Mouse (Mus musculus) neural tube, embryonic 12.5 days (tissue): ENCODE results near the gene Nbl1. TPM values are rescaled to one million over a fixed set of nuclear protein-coding genes. Genes with fewer than 3 reads are reported as not detected.
A peak's percentile ranks its signal among the peaks of the same experiment; 100 is the strongest.

Experiments used
- ATAC-seq: fragments of 200-750 bp; cut with Nextera tagmentation; 2 replicates; pipeline ENCODE4 v1.8.0; 2017; ENCODE audit warnings: low read depth, mild to moderate bottlenecking, moderate TSS enrichment, moderate library complexity; ENCODE audit not compliant: low FRiP score
- H3K27ac ChIP-seq: fragments of 300-500 bp; sonication (generic); 2 replicates; pipeline ENCODE4 v1.5.1; 2016
- H3K27me3 ChIP-seq: fragments of 300-500 bp; sonication (generic); replicated peaks from 2 replicates; pipeline ENCODE4 v1.6.1; 2016; ENCODE audit warnings: mild to moderate bottlenecking
- H3K36me3 ChIP-seq: fragments of 300-500 bp; sonication (generic); 2 replicates; pipeline ENCODE4 v1.6.1; 2016; ENCODE audit warnings: mild to moderate bottlenecking
- H3K4me1 ChIP-seq: fragments of 300-500 bp; sonication (generic); 2 replicates; pipeline ENCODE4 v1.6.1; 2016
- H3K4me2 ChIP-seq: fragments of 300-500 bp; sonication (generic); replicated peaks from 2 replicates; pipeline ENCODE4 v1.6.1; 2016; ENCODE audit warnings: mild to moderate bottlenecking
- H3K4me3 ChIP-seq: fragments of 300-500 bp; sonication (generic); 2 replicates; pipeline ENCODE4 v1.5.1; 2016
- H3K9ac ChIP-seq: fragments of 300-500 bp; sonication (generic); 2 replicates; pipeline ENCODE4 v1.6.1; 2016; ENCODE audit warnings: mild to moderate bottlenecking
- H3K9me3 ChIP-seq: fragments of 300-500 bp; sonication (generic); 2 replicates; pipeline ENCODE4 v1.6.1; 2016; ENCODE audit warnings: mild to moderate bottlenecking
- WGBS: fragments of 180-500 bp; shearing (Covaris S2); methylation state at CpG from one replicate; pipeline ENCODE4 v1.1.7; 2016; 5-methylcytosine and 5-hydroxymethylcytosine counted together
- polyA plus RNA-seq: library from polyadenylated mRNA; unstranded; fragments of >200 nt; fragmentation: Nextera tagmentation; extraction: Ambion mirVana; gene quantifications from 2 replicates; pipeline ENCODE4 v1.2.1, GENCODE M21; 2016

The Nbl1 gene
- polyA plus RNA-seq, 1 experiment from 2014 or later, result 45.2 TPM

DNA sequence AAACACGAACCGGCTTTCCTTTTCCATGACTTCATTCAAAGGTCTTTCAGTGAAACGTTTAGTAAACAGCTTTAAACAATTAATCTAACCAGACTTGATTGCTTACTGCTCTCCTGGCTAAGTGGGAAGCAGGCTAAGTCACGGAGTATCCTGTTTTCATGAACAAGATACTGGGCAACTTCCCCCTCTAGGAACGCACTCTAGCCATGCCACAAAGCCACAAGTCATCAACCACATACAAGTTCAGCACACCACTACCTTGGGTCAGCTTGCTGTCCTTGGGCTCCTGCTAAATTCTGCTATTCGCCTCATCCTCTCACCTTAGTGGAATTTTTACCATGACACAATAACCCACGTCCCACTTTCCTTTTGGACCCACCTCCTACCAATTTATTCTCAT lies 28.2 kb upstream of the Nbl1 start:
- no peak overlapping the region for H3K4me3 ChIP-seq
- no peak overlapping the region for H3K27ac ChIP-seq
- no peaks in the 10 kb centered on the region for H3K27me3 ChIP-seq
- no peak for ATAC-seq
- WGBS, result 83% methylated on average over 7 of the region's 7 CpGs
- H3K4me1 ChIP-seq, result no peaks in the 10 kb centered on the region
- H3K4me2 ChIP-seq, result no peak overlapping the region
- no peaks in the 10 kb centered on the region for H3K9me3 ChIP-seq
- H3K9ac ChIP-seq, result no peak overlapping the region
- H3K36me3 ChIP-seq, result no peaks in the 10 kb centered on the region

DNA sequence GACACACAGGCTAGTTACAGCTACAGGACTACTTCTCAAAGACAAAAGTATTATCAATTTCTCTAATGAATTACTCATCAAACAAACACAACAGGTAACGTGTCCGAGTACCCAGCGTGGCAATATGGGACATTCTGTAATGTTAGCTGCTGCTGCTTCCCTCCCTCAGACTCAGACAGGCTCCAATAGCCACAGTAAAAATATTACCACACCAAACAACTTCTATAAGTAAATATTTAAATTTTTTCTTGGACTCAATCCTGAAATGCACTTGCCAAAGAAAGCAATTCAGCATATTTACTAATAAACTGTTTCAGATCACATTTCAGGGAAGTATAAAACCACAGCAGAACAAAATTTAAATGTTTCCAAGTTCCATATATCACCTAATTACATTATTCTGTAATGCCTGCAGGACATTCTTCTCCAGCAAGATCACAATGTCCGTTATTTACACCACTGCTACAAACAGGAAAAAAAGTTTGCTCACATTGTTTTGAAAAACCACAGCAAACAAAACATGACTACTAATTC lies 27.6 kb upstream of the Nbl1 start:
- H3K27ac ChIP-seq, result no peak overlapping the region
- H3K36me3 ChIP-seq, result no peaks in the 10 kb centered on the region

DNA sequence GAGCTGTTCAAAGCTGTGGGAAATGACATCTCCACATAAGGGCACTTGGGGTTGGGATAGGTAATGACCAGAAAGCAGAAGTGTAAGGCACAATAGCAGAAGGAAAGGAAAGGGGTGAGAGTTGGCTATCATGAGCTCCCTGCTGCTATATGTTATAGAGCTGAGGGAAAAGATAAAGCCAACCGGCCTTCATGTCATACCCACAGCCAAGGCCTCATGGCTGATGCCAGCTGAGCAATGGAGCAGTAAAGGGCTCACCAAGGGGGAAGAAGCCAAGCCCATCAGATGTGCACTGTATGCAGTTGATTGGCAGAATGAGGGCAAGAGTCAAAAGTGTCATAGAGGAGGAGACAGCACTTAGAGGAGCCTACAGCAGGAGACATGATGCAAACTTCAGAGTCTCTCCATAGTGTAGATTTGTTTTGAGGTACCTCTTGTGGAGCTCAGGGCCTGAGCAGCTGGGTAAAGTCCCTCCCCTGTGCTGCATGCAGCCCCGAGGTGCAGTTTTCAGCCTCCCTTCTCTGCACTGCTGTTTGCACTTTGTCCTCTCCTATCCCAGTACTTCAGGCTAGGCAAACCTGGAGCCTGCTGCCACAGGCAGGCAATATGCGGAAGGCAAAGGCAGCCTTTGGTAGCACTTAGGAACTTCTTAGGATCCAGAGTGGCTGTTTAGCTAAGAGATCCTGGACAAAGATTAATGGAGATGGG lies 23.7 kb upstream of the Nbl1 start:
- 91% methylated on average over 3 of the region's 3 CpGs for WGBS
- Histone ChIP-seq H3K36me3 (no peaks in the 10 kb centered on the region), H3K9ac (no peak overlapping the region), H3K27me3 (no peaks in the 10 kb centered on the region), H3K9me3 (no peaks in the 10 kb centered on the region), H3K4me1 (peaks cover 9% of the 10 kb centered on the region; the same call in 1 of the 2 replicates), H3K4me2 (no peak overlapping the region), H3K27ac (no peak overlapping the region), H3K4me3 (no peak overlapping the region)
- ATAC-seq, result no peak

More for the DNA sequence above, 27.6 kb upstream of the Nbl1 start:
- H3K27me3 ChIP-seq, result no peaks in the 10 kb centered on the region
- no peaks in the 10 kb centered on the region for H3K4me1 ChIP-seq
- H3K4me3 ChIP-seq, result no peak overlapping the region
- 89% methylated on average over 4 of the region's 4 CpGs for WGBS
- no peak overlapping the region for H3K4me2 ChIP-seq
- no peak for ATAC-seq
- no peak overlapping the region for H3K9ac ChIP-seq
- no peaks in the 10 kb centered on the region for H3K9me3 ChIP-seq

GRCm38 (mm10) chr4:139115721-139116120 lies 22.9 kb upstream of the Nbl1 start:
- no peak for ATAC-seq
- WGBS, result 89% methylated on average over 5 of the region's 5 CpGs
- Histone ChIP-seq H3K9ac (no peak overlapping the region), H3K4me1 (peaks cover 12% of the 10 kb centered on the region; the same call in 1 of the 2 replicates), H3K4me3 (no peak overlapping the region), H3K4me2 (no peak overlapping the region), H3K27me3 (no peaks in the 10 kb centered on the region), H3K9me3 (no peaks in the 10 kb centered on the region), H3K36me3 (no peaks in the 10 kb centered on the region), H3K27ac (no peak overlapping the region)

GRCm38 (mm10) chr4:139112482-139112881 lies 19.7 kb upstream of the Nbl1 start:
- no peaks in the 10 kb centered on the region for H3K27me3 ChIP-seq
- no peaks in the 10 kb centered on the region for H3K36me3 ChIP-seq
- no peak overlapping the region for H3K4me3 ChIP-seq
- 82% methylated on average over 3 of the region's 3 CpGs for whole genome bisulfite sequencing
- ATAC-seq, result no peak
- H3K9me3 ChIP-seq, result no peaks in the 10 kb centered on the region
- no peak overlapping the region for H3K9ac ChIP-seq
- H3K4me2 ChIP-seq, result no peak overlapping the region
- peaks cover 12% of the 10 kb centered on the region; the same call in 1 of the 2 replicates for H3K4me1 ChIP-seq
- no peak overlapping the region for H3K27ac ChIP-seq

GRCm38 (mm10) chr4:139111421-139111820 lies 18.6 kb upstream of the Nbl1 start:
- H3K4me3 ChIP-seq, result no peak overlapping the region
- H3K4me2 ChIP-seq, result no peak overlapping the region
- H3K36me3 ChIP-seq, result no peaks in the 10 kb centered on the region
- ATAC-seq, result no peak
- 65% methylated on average over 3 of the region's 3 CpGs for WGBS
- no peak overlapping the region for H3K27ac ChIP-seq
- H3K9ac ChIP-seq, result no peak overlapping the region
- H3K4me1 ChIP-seq, result peaks cover 12% of the 10 kb centered on the region; the same call in 1 of the 2 replicates
- H3K27me3 ChIP-seq, result no peaks in the 10 kb centered on the region
- H3K9me3 ChIP-seq, result no peaks in the 10 kb centered on the region

DNA sequence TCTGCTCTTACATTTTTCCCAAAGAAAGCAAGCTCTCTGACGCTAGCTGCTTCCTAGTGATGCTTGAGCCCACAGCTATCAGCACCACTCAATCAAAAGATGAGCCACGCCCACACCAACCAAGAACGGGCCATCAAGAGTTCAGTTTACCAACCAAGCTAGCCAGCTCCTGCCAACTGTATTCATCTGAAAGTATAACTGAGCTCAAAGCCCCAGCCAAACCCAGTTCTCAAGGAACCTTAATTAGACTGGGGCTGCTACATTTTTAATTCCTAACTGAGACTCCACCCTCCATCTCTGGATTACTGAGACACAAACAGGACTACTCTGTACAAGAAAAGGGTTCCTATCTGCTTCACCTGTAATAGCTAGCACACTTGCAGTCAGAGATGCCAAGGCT lies 18.1 kb upstream of the Nbl1 start:
- no peaks in the 10 kb centered on the region for H3K27me3 ChIP-seq
- ATAC-seq, result no peak
- H3K4me1 ChIP-seq, result peaks cover 12% of the 10 kb centered on the region; the same call in 1 of the 2 replicates
- no peak overlapping the region for H3K4me3 ChIP-seq
- H3K9me3 ChIP-seq, result no peaks in the 10 kb centered on the region
- no peak overlapping the region for H3K9ac ChIP-seq
- no peak overlapping the region for H3K4me2 ChIP-seq
- H3K27ac ChIP-seq, result no peak overlapping the region
- WGBS, result 76% methylated on average over 3 of the region's 3 CpGs
- no peaks in the 10 kb centered on the region for H3K36me3 ChIP-seq

DNA sequence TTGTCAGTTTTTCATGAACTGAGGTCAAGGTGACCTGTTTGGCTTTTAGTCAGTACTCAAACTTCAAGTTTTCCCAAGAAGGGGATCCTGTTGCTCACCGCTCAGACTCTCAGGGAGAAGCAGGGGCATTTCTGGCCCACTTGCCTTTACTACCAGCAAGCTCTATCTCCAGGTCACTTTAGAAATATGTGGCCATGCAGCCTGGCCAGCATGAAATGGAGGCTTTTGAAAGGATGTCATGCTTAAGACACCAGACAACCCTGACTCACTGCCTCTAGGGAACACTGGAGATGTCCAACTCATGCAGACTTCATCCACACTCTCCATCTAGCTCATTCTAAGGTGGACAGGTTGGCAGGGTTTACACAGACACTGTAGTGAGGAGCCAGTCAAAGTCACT lies 12.7 kb upstream of the Nbl1 start:
- Histone ChIP-seq H3K4me2 (no peak overlapping the region), H3K27ac (no peak overlapping the region), H3K36me3 (peaks cover 24% of the 10 kb centered on the region), H3K9me3 (no peaks in the 10 kb centered on the region), H3K27me3 (no peaks in the 10 kb centered on the region), H3K4me3 (no peak overlapping the region), H3K9ac (no peak overlapping the region), H3K4me1 (peaks cover 15% of the 10 kb centered on the region)
- ATAC-seq, result no peak
- 96% methylated on average over 1 of the region's 1 CpGs for WGBS

GRCm38 (mm10) chr4:139101546-139101945 lies 8.8 kb upstream of the Nbl1 start:
- Histone ChIP-seq H3K36me3 (peaks cover 24% of the 10 kb centered on the region), H3K9ac (no peak overlapping the region), H3K4me1 (peaks cover 15% of the 10 kb centered on the region), H3K27me3 (no peaks in the 10 kb centered on the region), H3K4me3 (no peak overlapping the region), H3K4me2 (no peak overlapping the region), H3K9me3 (no peaks in the 10 kb centered on the region), H3K27ac (no peak overlapping the region)
- WGBS, result 75% methylated on average over 6 of the region's 6 CpGs
- no peak for ATAC-seq

GRCm38 (mm10) chr4:139100326-139100725 lies 7.5 kb upstream of the Nbl1 start:
- H3K27me3 ChIP-seq, result no peaks in the 10 kb centered on the region
- no peak overlapping the region for H3K4me3 ChIP-seq
- no peak for ATAC-seq
- H3K9ac ChIP-seq, result no peak overlapping the region
- 87% methylated on average over 8 of the region's 8 CpGs for WGBS
- no peak overlapping the region for H3K27ac ChIP-seq
- peaks cover 24% of the 10 kb centered on the region for H3K36me3 ChIP-seq
- peaks cover 12% of the 10 kb centered on the region for H3K4me1 ChIP-seq
- H3K9me3 ChIP-seq, result peaks cover under 1% of the 10 kb centered on the region; the same call in 1 of the 2 replicates
- no peak overlapping the region for H3K4me2 ChIP-seq

- H3K4me1 ChIP-seq, result peaks cover 6% of the 10 kb centered on the region
- H3K27ac ChIP-seq, result no peak overlapping the region
- no peak overlapping the region for H3K4me3 ChIP-seq
- no peak for ATAC-seq
- H3K9me3 ChIP-seq, result peaks cover 8% of the 10 kb centered on the region; the same call in 1 of the 2 replicates
- H3K9ac ChIP-seq, result no peak overlapping the region
- WGBS, result 82% methylated on average over 5 of the region's 5 CpGs
- H3K27me3 ChIP-seq, result peaks cover 35% of the 10 kb centered on the region
- no peak overlapping the region for H3K4me2 ChIP-seq
- no peaks in the 10 kb centered on the region for H3K36me3 ChIP-seq
Observed at GRCm38 (mm10) chr4:139096201-139096600, 3.4 kb upstream of the Nbl1 start.

GRCm38 (mm10) chr4:139095406-139095805 lies 2.6 kb upstream of the Nbl1 start:
- WGBS, result 53% methylated on average over 1 of the region's 1 CpGs
- no peak overlapping the region for H3K27ac ChIP-seq
- H3K9me3 ChIP-seq, result peaks cover 8% of the 10 kb centered on the region; the same call in 1 of the 2 replicates
- H3K4me2 ChIP-seq, result no peak overlapping the region
- H3K9ac ChIP-seq, result no peak overlapping the region
- peaks cover 43% of the 10 kb centered on the region for H3K27me3 ChIP-seq
- H3K4me3 ChIP-seq, result no peak overlapping the region
- H3K4me1 ChIP-seq, result peaks cover 13% of the 10 kb centered on the region
- no peaks in the 10 kb centered on the region for H3K36me3 ChIP-seq
- no peak for ATAC-seq

DNA sequence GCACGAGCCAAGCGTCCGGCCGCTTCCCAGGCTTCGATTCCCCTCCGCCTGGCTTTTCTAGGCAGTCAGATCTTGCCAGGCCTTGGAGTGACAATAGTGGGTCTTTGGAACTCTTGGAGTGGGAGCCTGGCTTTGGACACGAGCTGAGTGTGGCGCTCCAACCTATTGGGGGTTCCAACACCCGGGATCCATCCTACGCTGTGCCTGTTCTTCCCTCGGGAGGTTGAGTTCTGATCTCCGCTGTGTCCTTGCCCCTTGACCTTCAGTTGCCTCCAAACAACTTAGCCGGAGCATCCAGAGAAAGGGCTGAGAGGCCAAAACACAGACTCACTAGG lies 370 bp upstream of the Nbl1 start:
- peaks cover 55% of the 10 kb centered on the region for H3K27me3 ChIP-seq
- 23% methylated on average over 13 of the region's 13 CpGs for WGBS
- peak overlapping the region; percentile 86 for H3K4me2 ChIP-seq
- no peak for ATAC-seq
- peak overlapping the region; percentile 59 for H3K4me3 ChIP-seq
- H3K4me1 ChIP-seq, result peaks cover 15% of the 10 kb centered on the region
- H3K9ac ChIP-seq, result peak overlapping the region; percentile 79
- H3K36me3 ChIP-seq, result no peaks in the 10 kb centered on the region
- peaks cover 8% of the 10 kb centered on the region; the same call in 1 of the 2 replicates for H3K9me3 ChIP-seq
- H3K27ac ChIP-seq, result no peak overlapping the region
